Mouse (Mus musculus) midbrain, postnatal 0 days (tissue): ENCODE results near the gene Tubgcp6. TPM values are rescaled to one million over a fixed set of nuclear protein-coding genes. Genes with fewer than 3 reads are reported as not detected.

Experiments used
- ATAC-seq: fragments of 200-750 bp; cut with Nextera tagmentation; 2 replicates; pipeline ENCODE4 v1.8.0; 2017; ENCODE audit warnings: moderate number of reproducible peaks, mild to moderate bottlenecking, moderate TSS enrichment, moderate library complexity; ENCODE audit not compliant: low FRiP score
- DNase-seq: peaks from one replicate; pipeline ENCODE4 v3.0.0-alpha.2; 2015; ENCODE audit warnings: low spot score
- H3K27ac ChIP-seq: fragments of 300-500 bp; sonication (generic); 2 replicates; pipeline ENCODE4 v1.5.1; 2014; ENCODE audit warnings: low read depth, mild to moderate bottlenecking, low read length, mixed read lengths
- H3K27me3 ChIP-seq: fragments of 300-500 bp; sonication (generic); 2 replicates; pipeline ENCODE4 v1.6.1; 2014; ENCODE audit warnings: low read length, control low read depth, mixed read lengths; ENCODE audit not compliant: insufficient read depth
- H3K36me3 ChIP-seq: fragments of 300-500 bp; sonication (generic); 2 replicates; pipeline ENCODE4 v1.6.1; 2014; ENCODE audit warnings: low read length, control low read depth, mixed read lengths; ENCODE audit not compliant: insufficient read depth
- H3K4me1 ChIP-seq: fragments of 300-500 bp; sonication (generic); 2 replicates; pipeline ENCODE4 v1.6.1; 2014; ENCODE audit warnings: mild to moderate bottlenecking, control low read depth, antibody characterized with exemption, low read length, mixed read lengths; ENCODE audit not compliant: insufficient read depth
- H3K4me2 ChIP-seq: fragments of 300-500 bp; sonication (generic); 2 replicates; pipeline ENCODE4 v1.6.1; 2014; ENCODE audit warnings: low read depth, mild to moderate bottlenecking, low read length, mixed read lengths; ENCODE audit not compliant: poor library complexity, severe bottlenecking
- H3K4me3 ChIP-seq: fragments of 300-500 bp; sonication (generic); 2 replicates; pipeline ENCODE4 v1.5.1; 2014; ENCODE audit warnings: low read depth, mild to moderate bottlenecking, low read length, moderate library complexity
- H3K9ac ChIP-seq: fragments of 300-500 bp; sonication (generic); replicated peaks from 2 replicates; pipeline ENCODE4 v1.6.1; 2014; ENCODE audit warnings: mild to moderate bottlenecking, low read length, moderate library complexity, mixed read lengths; ENCODE audit not compliant: poor library complexity, severe bottlenecking
- H3K9me3 ChIP-seq: fragments of 300-500 bp; sonication (generic); 2 replicates; pipeline ENCODE4 v1.6.1; 2016; ENCODE audit warnings: low read length, control low read depth
- CTCF ChIP-seq: IDR thresholded peaks from 2 replicates; pipeline ENCODE4 v1.5.1; 2016; ENCODE audit warnings: antibody characterized with exemption, mild to moderate bottlenecking
- WGBS: fragments of 180-500 bp; shearing (Covaris S2); extraction: QIAGEN DNeasy Blood & Tissue Kit; methylation state at CpG from one replicate; pipeline ENCODE4 v1.1.7; 2014; 5-methylcytosine and 5-hydroxymethylcytosine counted together
- polyA plus RNA-seq: library from polyadenylated mRNA; unstranded; fragments of >200 nt; fragmentation: Nextera tagmentation; extraction: Ambion mirVana; gene quantifications from 2 replicates; pipeline ENCODE4 v1.2.1, GENCODE M21; 2015
- total RNA-seq: library from RNA; depleted of rRNA; stranded (reverse); fragments of >200 nt; gene quantifications from 2 replicates; pipeline ENCODE4 v1.2.3, GENCODE M21; 2014

Tubgcp6 gene
- total and polyA plus RNA-seq, 2 experiments from 2014 or later = 11.0 to 46.1 TPM

DNA sequence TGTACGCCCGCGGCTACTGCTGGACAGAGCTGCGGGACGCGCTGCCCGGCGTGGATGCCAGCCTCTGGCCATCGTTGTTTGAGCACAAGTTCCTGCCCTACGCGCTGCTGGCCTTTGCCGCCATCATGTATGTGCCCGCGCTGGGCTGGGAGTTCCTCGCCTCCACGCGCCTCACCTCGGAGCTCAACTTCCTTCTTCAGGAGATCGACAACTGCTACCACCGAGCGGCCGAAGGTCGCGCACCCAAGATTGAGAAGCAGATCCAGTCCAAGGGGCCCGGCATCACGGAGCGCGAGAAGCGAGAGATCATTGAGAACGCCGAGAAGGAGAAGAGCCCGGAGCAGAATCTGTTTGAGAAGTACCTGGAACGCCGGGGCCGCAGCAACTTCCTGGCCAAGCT lies 55.3 kb downstream of the Tubgcp6 start:
- no peak for TF ChIP-seq CTCF
- peaks cover 29% of the 10 kb centered on the region for H3K36me3 ChIP-seq
- H3K4me3 ChIP-seq = no peak overlapping the region
- H3K27me3 ChIP-seq = peaks cover 9% of the 10 kb centered on the region; the same call in 1 of the 2 replicates
- no peak overlapping the region for H3K27ac ChIP-seq
- DNase-seq (no peak), ATAC-seq (no peak)
- no peak overlapping the region for H3K4me2 ChIP-seq
- no peaks in the 10 kb centered on the region for H3K4me1 ChIP-seq
- H3K9me3 ChIP-seq = no peaks in the 10 kb centered on the region
- no peak overlapping the region for H3K9ac ChIP-seq
- WGBS = 41% methylated on average over 35 of the region's 35 CpGs

- Histone ChIP-seq H3K9me3 (no peaks in the 10 kb centered on the region), H3K27ac (no peak overlapping the region), H3K4me1 (peaks cover 11% of the 10 kb centered on the region), H3K4me3 (no peak overlapping the region), H3K36me3 (peaks cover 17% of the 10 kb centered on the region; the same call in 1 of the 2 replicates), H3K9ac (no peak overlapping the region), H3K27me3 (peaks cover 9% of the 10 kb centered on the region; the same call in 1 of the 2 replicates), H3K4me2 (no peak overlapping the region)
- TF ChIP-seq CTCF = no peak
- 93% methylated on average over 5 of the region's 5 CpGs for WGBS
- ATAC-seq (no peak), DNase-seq (no peak)
Measured at GRCm38 (mm10) chr15:89064891-89065290, 58.0 kb downstream of the Tubgcp6 start.

DNA sequence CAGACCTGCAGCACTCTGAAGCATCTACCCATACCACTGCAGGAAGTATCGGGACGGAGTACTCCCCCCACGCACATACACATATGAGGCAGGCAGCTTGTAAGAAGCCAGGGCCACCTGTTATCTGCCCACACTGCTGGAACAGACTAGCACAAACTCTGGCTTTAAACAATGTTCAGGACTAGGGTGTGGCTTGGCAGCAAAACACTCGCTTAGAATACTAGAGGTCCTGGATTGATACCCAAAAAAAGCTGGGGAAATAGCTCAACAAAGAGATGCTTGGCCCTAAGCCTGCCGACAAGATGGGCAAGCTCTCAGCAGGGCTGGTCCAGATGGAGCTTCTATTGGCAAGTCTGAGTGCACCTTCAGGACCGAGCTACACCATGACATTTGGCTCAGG lies 59.4 kb downstream of the Tubgcp6 start:
- H3K4me1 ChIP-seq = peaks cover 11% of the 10 kb centered on the region
- no peaks in the 10 kb centered on the region for H3K9me3 ChIP-seq
- no peak overlapping the region for H3K9ac ChIP-seq
- no peak overlapping the region for H3K4me3 ChIP-seq
- H3K36me3 ChIP-seq = peaks cover 7% of the 10 kb centered on the region; the same call in 1 of the 2 replicates
- no peak overlapping the region for H3K4me2 ChIP-seq
- no peak for TF ChIP-seq CTCF
- H3K27me3 ChIP-seq = peaks cover 9% of the 10 kb centered on the region; the same call in 1 of the 2 replicates
- no peak overlapping the region for H3K27ac ChIP-seq
- ATAC-seq (no peak), DNase-seq (no peak)
- WGBS = 65% methylated on average over 6 of the region's 6 CpGs

GRCm38 (mm10) chr15:89063001-89063400 lies 59.9 kb downstream of the Tubgcp6 start:
- Histone ChIP-seq H3K27ac (no peak overlapping the region), H3K4me1 (peaks cover 11% of the 10 kb centered on the region), H3K4me3 (no peak overlapping the region), H3K27me3 (peaks cover 9% of the 10 kb centered on the region; the same call in 1 of the 2 replicates), H3K9ac (no peak overlapping the region), H3K9me3 (no peaks in the 10 kb centered on the region), H3K36me3 (peaks cover 1% of the 10 kb centered on the region; the same call in 1 of the 2 replicates), H3K4me2 (no peak overlapping the region)
- 83% methylated on average over 7 of the region's 7 CpGs for WGBS
- ATAC-seq (no peak), DNase-seq (no peak)
- no peak for TF ChIP-seq CTCF

DNA sequence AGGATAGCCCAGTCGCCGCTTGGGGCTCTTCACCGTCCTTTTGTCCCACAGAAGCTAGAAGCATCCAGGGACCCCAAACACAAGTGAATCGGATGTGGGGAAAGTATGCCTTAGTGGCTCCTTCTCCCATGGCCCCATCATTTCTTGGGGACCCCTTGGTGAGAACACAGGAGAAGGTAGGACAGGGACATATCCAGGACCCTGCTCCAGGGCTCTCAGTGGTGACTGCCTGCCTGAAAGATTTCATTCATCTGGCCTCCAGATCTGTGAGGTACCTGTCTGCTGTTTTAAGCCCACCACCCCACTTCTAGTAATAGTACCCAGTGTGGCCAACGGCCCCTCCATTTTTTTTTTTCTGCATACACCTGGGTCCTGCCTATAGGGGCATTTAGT lies 60.4 kb downstream of the Tubgcp6 start:
- TF ChIP-seq CTCF = no peak
- Histone ChIP-seq H3K27ac (no peak overlapping the region), H3K4me2 (no peak overlapping the region), H3K4me1 (peaks cover 11% of the 10 kb centered on the region), H3K36me3 (no peaks in the 10 kb centered on the region), H3K27me3 (peaks cover 9% of the 10 kb centered on the region; the same call in 1 of the 2 replicates), H3K9me3 (no peaks in the 10 kb centered on the region), H3K4me3 (no peak overlapping the region), H3K9ac (no peak overlapping the region)
- 93% methylated on average over 5 of the region's 5 CpGs for WGBS
- DNase-seq = no peak
- no peak for ATAC-seq

DNA sequence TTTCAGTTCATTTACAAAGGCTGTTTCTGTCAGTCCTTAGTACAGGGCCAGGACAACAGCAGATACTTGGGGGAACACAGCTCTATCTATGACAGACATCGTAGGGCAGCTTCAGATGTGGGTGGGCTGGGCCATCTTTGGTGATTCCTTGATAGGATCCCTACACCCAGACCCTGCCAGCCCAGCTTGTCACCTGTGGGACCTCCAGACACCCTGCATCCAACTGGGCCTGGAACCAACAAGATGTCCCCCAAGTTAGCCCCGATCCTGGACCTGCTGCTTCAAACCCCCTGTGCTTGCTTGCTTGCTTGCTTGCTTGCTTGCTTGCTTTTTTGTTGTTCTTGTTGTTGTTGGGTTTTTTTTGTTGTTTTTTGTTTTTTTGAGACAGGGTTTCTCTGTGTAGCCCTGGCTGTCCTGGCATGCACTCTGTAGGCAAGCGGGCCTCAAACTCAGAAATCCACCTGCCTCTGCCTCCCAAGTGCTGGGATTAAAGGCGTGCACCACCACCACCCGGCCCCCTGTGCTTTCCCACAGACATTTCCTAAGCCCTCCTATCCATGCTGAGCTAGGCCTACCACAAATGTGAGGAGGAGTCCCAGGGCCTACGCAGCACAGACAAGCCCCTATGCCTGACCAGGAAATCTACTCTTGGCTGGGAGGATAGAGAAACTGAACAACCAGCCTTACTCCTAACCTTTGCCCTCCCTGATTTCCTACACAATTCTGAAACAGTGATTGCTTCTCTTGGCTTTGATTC lies 61.0 kb downstream of the Tubgcp6 start:
- Histone ChIP-seq H3K4me1 (peaks cover 11% of the 10 kb centered on the region), H3K4me2 (no peak overlapping the region), H3K9me3 (no peaks in the 10 kb centered on the region), H3K4me3 (no peak overlapping the region), H3K27me3 (peaks cover 9% of the 10 kb centered on the region; the same call in 1 of the 2 replicates), H3K36me3 (no peaks in the 10 kb centered on the region), H3K9ac (no peak overlapping the region), H3K27ac (no peak overlapping the region)
- no peak for TF ChIP-seq CTCF
- WGBS = 84% methylated on average over 6 of the region's 6 CpGs
- DNase-seq = no peak
- ATAC-seq = no peak
